ENCODE assay signal across 21 mouse cellular contexts in genomic region chrX:114975346-114975843, GRCm38 (mm10).
DNase-seq lines count a peak whose midpoint lies in the region; ATAC-seq and TF ChIP-seq lines count a peak whose summit lies in the region.
"Had no signal": no experiment of that assay in that cellular context is flagged by ENCODE, and none has a peak within 500 bp of the region (broad histone marks: within the 10 kb centered on the region; RNA-seq: fewer than 3 reads in every experiment).

No protein-coding gene starts in this region.

- TF ChIP-seq CTCF in liver, postnatal 0 days (IDR thresholded peaks at IDR 0.05; ENCODE audit: low read depth): no peak

- H3K9me3 ChIP-seq in liver, postnatal 0 days (ENCODE audit: low read length): no peaks in the 10 kb centered on the region
- H3K9me3 ChIP-seq: embryonic facial prominence, embryonic 10.5 days; embryonic facial prominence, embryonic 12.5 days; forebrain, embryonic 13.5 days; forebrain, embryonic 15.5 days; G1E had no signal

- H3K4me3 ChIP-seq in liver, postnatal 0 days (ENCODE audit: low read depth, low read length): no peak overlapping the region
- H3K4me3 ChIP-seq: embryonic facial prominence, embryonic 10.5 days; embryonic facial prominence, embryonic 12.5 days; forebrain, embryonic 13.5 days; forebrain, embryonic 15.5 days had no signal

- no peak for ATAC-seq in liver, postnatal 0 days
- ATAC-seq: activated CD4-positive, CD25-positive, alpha-beta regulatory T cell, adult 4 months; forebrain, embryonic 13.5 days; forebrain, embryonic 15.5 days; forebrain, postnatal 0 days; Patski had no signal

- no peak overlapping the region for H3K27ac ChIP-seq in liver, postnatal 0 days (ENCODE audit: low read depth)
- H3K27ac ChIP-seq: embryonic facial prominence, embryonic 10.5 days; embryonic facial prominence, embryonic 12.5 days; forebrain, embryonic 13.5 days; forebrain, embryonic 15.5 days had no signal

- H3K27me3 ChIP-seq in liver, postnatal 0 days (ENCODE audit: insufficient read depth, low read length): no peaks in the 10 kb centered on the region
- H3K27me3 ChIP-seq: embryonic facial prominence, embryonic 12.5 days; forebrain, embryonic 13.5 days; forebrain, embryonic 15.5 days had no signal

- H3K36me3 ChIP-seq in liver, postnatal 0 days (replicated peaks; ENCODE audit: insufficient read depth, low read length): no peaks in the 10 kb centered on the region
- H3K36me3 ChIP-seq: embryonic facial prominence, embryonic 10.5 days; embryonic facial prominence, embryonic 12.5 days; forebrain, embryonic 15.5 days; G1E had no signal

- no peak overlapping the region for H3K4me2 ChIP-seq in liver, postnatal 0 days (ENCODE audit: low read depth, low read length)
- H3K4me2 ChIP-seq: embryonic facial prominence, embryonic 12.5 days; forebrain, embryonic 13.5 days; forebrain, embryonic 15.5 days had no signal

- no peak for TF ChIP-seq EP300 in liver, postnatal 0 days (IDR thresholded peaks at IDR 0.05; ENCODE audit: low read depth)

- H3K4me1 ChIP-seq in liver, postnatal 0 days (ENCODE audit: insufficient read depth): no peaks in the 10 kb centered on the region
- H3K4me1 ChIP-seq: embryonic facial prominence, embryonic 10.5 days; embryonic facial prominence, embryonic 12.5 days; forebrain, embryonic 13.5 days; forebrain, embryonic 15.5 days had no signal

- H3K9ac ChIP-seq in liver, postnatal 0 days (replicated peaks): no peak overlapping the region
- H3K9ac ChIP-seq: embryonic facial prominence, embryonic 12.5 days; forebrain, embryonic 13.5 days; forebrain, embryonic 15.5 days; forebrain, postnatal 0 days had no signal

- 54% methylated on average over 2 of the region's 2 CpGs for WGBS in liver, postnatal 0 days (ENCODE audit: insufficient replicate concordance)

- DNase-seq in ES-CJ7 (ENCODE audit: low read depth, low spot score) (peak; percentile 89), R1 (ENCODE audit: low read depth, low spot score) (peak; percentile 91)
- DNase-seq in kidney, adult 8-10 months: no peak
- no peak for DNase-seq in ovary, postnatal 36 days (ENCODE audit: low spot score)
- DNase-seq in liver, postnatal 0 days: no peak
- DNase-seq: adrenal gland, adult 8-10 months; adrenal gland, postnatal 14 days; adrenal gland, postnatal 36 days; cerebellum, adult 11-12 months; cerebellum, adult 2 months; cerebellum, adult 9-10 months; cerebellum, postnatal 10 days; cerebellum, postnatal 25 days; forebrain, postnatal 0 days had no signal

Comparison
In these comparisons a context has a peak if more than half of its experiments do, and no peak if none do; other contexts are left out.
1. DNase-seq: peak in ES-CJ7 (single experiment) and R1 (single experiment); none in kidney, adult 8-10 months (0 of 2), ovary, postnatal 36 days (single experiment) and liver, postnatal 0 days (single experiment).